Mouse (Mus musculus) retina, adult 2 months (tissue): ENCODE measurements around the gene Cpsf6.

Experiments used
- DNase-seq: peaks from one replicate; pipeline ENCODE4 v3.0.0-alpha.2; 2012; ENCODE audit warnings: low read depth, low spot score

The Cpsf6 gene

GRCm38 (mm10) chr10:117413562-117414527 lies 34.0 kb upstream of the Cpsf6 start:
- no peak for DNase-seq

- no peak for DNase-seq
Observed at GRCm38 (mm10) chr10:117412474-117413057, 32.8 kb upstream of the Cpsf6 start.

GRCm38 (mm10) chr10:117411716-117412473 lies 32.1 kb upstream of the Cpsf6 start:
- DNase-seq = no peak

GRCm38 (mm10) chr10:117411131-117411530 lies 31.3 kb upstream of the Cpsf6 start:
- no peak for DNase-seq

GRCm38 (mm10) chr10:117410481-117411048 lies 30.8 kb upstream of the Cpsf6 start:
- DNase-seq = no peak

- DNase-seq = no peak
Observed at GRCm38 (mm10) chr10:117409373-117410354, 29.8 kb upstream of the Cpsf6 start.

- DNase-seq = no peak
Observed at GRCm38 (mm10) chr10:117408545-117409372, 28.9 kb upstream of the Cpsf6 start.

- DNase-seq = no peak
Observed at GRCm38 (mm10) chr10:117407734-117408288, 28.0 kb upstream of the Cpsf6 start.

- no peak for DNase-seq
Observed at GRCm38 (mm10) chr10:117406843-117407733, 27.3 kb upstream of the Cpsf6 start.

GRCm38 (mm10) chr10:117406283-117406588 lies 26.4 kb upstream of the Cpsf6 start:
- no peak for DNase-seq

GRCm38 (mm10) chr10:117405526-117406282 lies 25.9 kb upstream of the Cpsf6 start:
- no peak for DNase-seq

- no peak for DNase-seq
Observed at GRCm38 (mm10) chr10:117404384-117404783, 24.6 kb upstream of the Cpsf6 start.

- no peak for DNase-seq
Observed at GRCm38 (mm10) chr10:117403344-117403953, 23.6 kb upstream of the Cpsf6 start.

- DNase-seq = no peak
Observed at GRCm38 (mm10) chr10:117402403-117403333, 22.9 kb upstream of the Cpsf6 start.

GRCm38 (mm10) chr10:117401364-117401763 lies 21.5 kb upstream of the Cpsf6 start:
- DNase-seq = no peak

- DNase-seq = no peak
Observed at GRCm38 (mm10) chr10:117400246-117400954, 20.6 kb upstream of the Cpsf6 start.
